Mouse (Mus musculus): ENCODE measurements around the gene Fdx1. TPM values are rescaled to one million over a fixed set of nuclear protein-coding genes. Genes with fewer than 3 reads are reported as not detected.

Gene Fdx1
- polyA plus RNA-seq, 1 experiment, result 22.0 TPM

DNA sequence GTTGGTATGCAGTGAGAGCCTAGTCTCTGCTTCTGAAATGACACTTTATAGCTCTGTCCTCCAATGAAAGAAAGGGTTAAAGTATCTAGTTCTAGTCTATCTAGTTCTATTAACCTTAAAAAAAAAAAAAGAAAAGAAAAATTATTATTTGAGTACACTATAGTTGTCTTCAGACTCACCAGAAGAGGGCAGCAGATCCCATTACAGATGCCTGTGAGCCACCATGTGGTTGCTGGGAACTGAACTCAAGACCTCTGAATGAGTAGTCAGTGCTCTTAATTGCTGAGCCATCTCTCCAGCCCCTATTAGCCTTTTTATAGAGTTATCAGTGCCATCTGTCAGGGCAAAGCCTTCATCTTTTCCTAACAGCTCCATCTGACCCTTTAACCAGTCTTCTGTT lies 3.0 kb upstream of the Fdx1 start:
- no peak overlapping the region for H3K27ac ChIP-seq (ENCODE audit: insufficient read depth, low read length)
- no peak overlapping the region for H3K4me3 ChIP-seq (ENCODE audit: insufficient read depth, low read length)
- H3K4me1 ChIP-seq (ENCODE audit: control insufficient read depth, insufficient read depth, low read length), result 0 out of 2 replicates have a peak, but pooled peaks cover 6% of the 10 kb centered on the region
- TF ChIP-seq CTCF (IDR thresholded peaks at IDR 0.05; ENCODE audit: borderline replicate concordance, insufficient read depth, low read length) (no peak), POLR2A (IDR thresholded peaks at IDR 0.05; ENCODE audit: low read depth, low read length) (no peak)

DNA sequence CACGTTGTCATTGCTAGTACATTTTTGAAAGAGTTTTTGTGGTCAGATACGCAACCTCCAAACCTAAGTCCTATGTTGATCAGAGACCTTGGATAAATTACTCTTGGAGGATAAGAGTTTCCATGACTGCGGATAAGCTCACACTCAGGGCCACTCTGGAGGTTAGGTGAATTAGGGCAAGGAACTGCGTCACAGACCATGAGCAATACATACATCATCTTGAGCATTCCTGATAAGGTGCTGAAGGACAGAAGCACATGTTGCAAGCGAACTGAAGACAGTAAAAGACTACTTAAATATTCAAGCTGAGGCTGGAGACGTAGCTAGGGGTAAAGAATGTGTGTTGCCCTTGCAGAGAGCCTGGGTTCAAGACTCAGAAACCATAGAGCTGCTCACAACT lies 754 bp upstream of the Fdx1 start:
- Histone ChIP-seq H3K27ac (ENCODE audit: insufficient read depth, low read length) (no peak overlapping the region), H3K4me1 (ENCODE audit: control insufficient read depth, insufficient read depth, low read length) (0 out of 2 replicates have a peak, but pooled peaks cover 6% of the 10 kb centered on the region), H3K4me3 (ENCODE audit: insufficient read depth, low read length) (no peak overlapping the region)
- TF ChIP-seq POLR2A (IDR thresholded peaks at IDR 0.05; ENCODE audit: low read depth, low read length) (no peak), CTCF (IDR thresholded peaks at IDR 0.05; ENCODE audit: borderline replicate concordance, insufficient read depth, low read length) (no peak)

DNA sequence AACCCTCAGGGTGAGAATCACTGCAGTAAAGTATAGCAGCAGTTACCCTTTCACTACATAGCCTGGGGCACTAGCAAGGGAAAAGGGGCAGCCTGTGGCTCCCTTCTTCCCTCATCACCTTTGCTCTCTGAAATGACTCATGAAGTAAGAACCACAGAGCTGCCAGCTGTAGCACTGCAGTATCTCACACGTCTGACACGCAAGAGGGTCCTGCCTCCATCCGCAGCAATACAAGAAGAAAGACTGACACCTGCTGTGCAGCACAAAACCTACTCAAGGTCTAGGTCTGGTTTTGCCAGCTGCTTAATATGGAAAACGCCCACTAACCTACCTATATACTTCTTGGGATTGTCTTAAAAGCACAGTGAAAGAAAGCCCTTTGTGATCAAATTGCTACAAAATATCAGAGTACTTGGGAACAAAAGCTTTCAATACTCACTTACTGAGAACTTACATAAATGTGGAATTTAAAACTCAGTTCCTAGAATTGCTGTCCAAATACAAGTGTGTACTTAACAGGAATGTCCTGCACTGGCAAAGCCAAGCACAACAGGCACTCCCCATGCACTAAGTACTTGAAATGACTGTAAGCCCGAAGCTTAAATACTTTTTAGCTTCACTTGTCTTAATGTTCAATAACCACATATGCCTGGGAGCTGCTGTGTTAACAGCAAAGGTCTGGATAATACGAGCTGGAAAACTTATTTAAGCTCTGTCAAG lies 2.0 kb downstream of the Fdx1 start:
- TF ChIP-seq CTCF (IDR thresholded peaks at IDR 0.05; ENCODE audit: borderline replicate concordance, insufficient read depth, low read length) (no peak), POLR2A (IDR thresholded peaks at IDR 0.05; ENCODE audit: low read depth, low read length) (no peak)
- peaks cover 6% of the 10 kb centered on the region; the same call in 1 of the 2 replicates for H3K4me1 ChIP-seq (ENCODE audit: control insufficient read depth, insufficient read depth, low read length)
- H3K27ac ChIP-seq (ENCODE audit: insufficient read depth, low read length), result no peak overlapping the region
- H3K4me3 ChIP-seq (ENCODE audit: insufficient read depth, low read length), result no peak overlapping the region

DNA sequence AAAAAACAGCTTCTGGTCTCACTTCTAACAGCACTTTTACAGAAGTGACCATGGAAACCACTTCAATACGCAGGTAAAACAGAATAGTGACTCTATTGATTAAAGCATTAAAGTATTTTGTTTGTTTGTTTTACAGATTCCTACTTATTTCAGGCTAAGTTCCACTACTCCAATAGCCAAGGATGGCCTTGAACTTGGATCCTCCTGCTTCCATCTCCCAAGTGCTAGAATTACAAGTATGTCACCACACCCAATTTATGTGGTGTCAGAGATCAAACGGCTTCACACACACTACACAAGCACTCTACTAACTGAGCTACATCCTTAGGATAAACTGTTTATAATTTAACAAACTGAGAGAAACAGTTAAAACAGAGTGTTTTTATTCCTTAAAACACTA lies 3.0 kb downstream of the Fdx1 start:
- peaks cover 6% of the 10 kb centered on the region; the same call in 1 of the 2 replicates for H3K4me1 ChIP-seq (ENCODE audit: control insufficient read depth, insufficient read depth, low read length)
- TF ChIP-seq CTCF (IDR thresholded peaks at IDR 0.05; ENCODE audit: borderline replicate concordance, insufficient read depth, low read length), result no peak
- TF ChIP-seq POLR2A (IDR thresholded peaks at IDR 0.05; ENCODE audit: low read depth, low read length), result no peak
- H3K4me3 ChIP-seq (ENCODE audit: insufficient read depth, low read length), result no peak overlapping the region
- no peak overlapping the region for H3K27ac ChIP-seq (ENCODE audit: insufficient read depth, low read length)

DNA sequence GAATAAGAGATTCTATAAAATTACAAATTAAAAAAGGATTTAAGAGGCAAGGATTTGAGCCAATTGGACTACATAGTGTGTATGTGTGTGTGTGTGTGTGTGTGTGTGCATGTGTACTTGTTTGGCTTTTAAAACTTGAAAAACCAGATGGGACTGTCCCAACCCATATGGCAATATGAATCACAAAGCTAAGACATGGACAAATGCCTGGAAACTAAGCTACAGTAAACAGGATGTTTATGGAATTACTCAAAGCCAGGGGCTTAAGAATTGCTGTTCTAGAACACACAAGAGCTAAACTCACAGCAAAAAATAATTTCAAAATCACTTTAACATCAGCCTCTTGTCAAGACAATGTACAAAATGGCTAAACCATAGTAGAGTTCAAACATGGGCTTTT lies 4.4 kb downstream of the Fdx1 start:
- no peak for TF ChIP-seq POLR2A (IDR thresholded peaks at IDR 0.05; ENCODE audit: low read depth, low read length)
- TF ChIP-seq CTCF (IDR thresholded peaks at IDR 0.05; ENCODE audit: borderline replicate concordance, insufficient read depth, low read length), result no peak
- Histone ChIP-seq H3K4me1 (ENCODE audit: control insufficient read depth, insufficient read depth, low read length) (peaks cover 3% of the 10 kb centered on the region; the same call in 1 of the 2 replicates), H3K4me3 (ENCODE audit: insufficient read depth, low read length) (no peak overlapping the region), H3K27ac (ENCODE audit: insufficient read depth, low read length) (no peak overlapping the region)

DNA sequence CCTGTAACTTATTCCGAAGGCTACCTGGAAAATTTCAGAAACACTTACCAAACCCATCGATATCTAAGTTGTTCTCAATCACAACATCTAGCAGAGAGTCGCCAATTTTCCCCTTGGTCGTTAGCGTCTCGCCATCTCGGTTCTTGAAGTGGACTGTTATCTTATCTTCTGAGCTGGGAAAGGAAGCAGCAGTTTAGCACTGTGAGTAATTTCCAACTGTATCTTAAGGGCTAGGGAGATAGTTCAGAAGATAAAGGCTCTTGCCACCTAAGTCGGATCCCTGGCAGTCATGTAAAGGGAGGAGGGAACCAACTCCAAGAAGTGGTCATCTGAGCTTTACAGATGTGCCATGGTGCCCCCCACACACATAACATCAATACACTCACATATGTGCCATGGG lies 6.3 kb downstream of the Fdx1 start:
- H3K27ac ChIP-seq (ENCODE audit: insufficient read depth, low read length), result no peak overlapping the region
- peaks cover under 1% of the 10 kb centered on the region for H3K4me1 ChIP-seq (ENCODE audit: control insufficient read depth, insufficient read depth, low read length)
- no peak overlapping the region for H3K4me3 ChIP-seq (ENCODE audit: insufficient read depth, low read length)
- TF ChIP-seq POLR2A (IDR thresholded peaks at IDR 0.05; ENCODE audit: low read depth, low read length) (no peak), CTCF (IDR thresholded peaks at IDR 0.05; ENCODE audit: borderline replicate concordance, insufficient read depth, low read length) (no peak)

DNA sequence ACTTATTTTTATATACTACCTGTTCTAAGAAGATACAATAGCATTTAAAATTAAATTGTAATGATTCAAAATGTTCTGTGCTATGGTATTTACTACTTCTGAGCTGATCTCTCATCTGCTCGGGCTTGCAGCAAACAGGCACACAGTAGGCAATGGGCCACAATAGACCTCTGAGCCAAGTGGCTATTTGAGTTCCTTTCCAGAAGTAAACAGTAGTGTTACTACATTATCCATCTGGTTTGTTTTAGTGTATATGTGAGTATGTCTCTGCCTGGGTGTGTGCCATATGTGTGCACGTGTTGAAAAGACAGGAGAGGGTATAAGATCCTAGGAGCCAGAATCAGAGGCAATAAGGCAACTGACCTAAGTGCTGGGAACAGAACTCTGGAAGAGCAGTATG lies 6.9 kb downstream of the Fdx1 start:
- no peak overlapping the region for H3K27ac ChIP-seq (ENCODE audit: insufficient read depth, low read length)
- no peaks in the 10 kb centered on the region; the same call in none of the 2 replicates for H3K4me1 ChIP-seq (ENCODE audit: control insufficient read depth, insufficient read depth, low read length)
- H3K4me3 ChIP-seq (ENCODE audit: insufficient read depth, low read length), result no peak overlapping the region
- TF ChIP-seq CTCF (IDR thresholded peaks at IDR 0.05; ENCODE audit: borderline replicate concordance, insufficient read depth, low read length) (no peak), POLR2A (IDR thresholded peaks at IDR 0.05; ENCODE audit: low read depth, low read length) (no peak)

DNA sequence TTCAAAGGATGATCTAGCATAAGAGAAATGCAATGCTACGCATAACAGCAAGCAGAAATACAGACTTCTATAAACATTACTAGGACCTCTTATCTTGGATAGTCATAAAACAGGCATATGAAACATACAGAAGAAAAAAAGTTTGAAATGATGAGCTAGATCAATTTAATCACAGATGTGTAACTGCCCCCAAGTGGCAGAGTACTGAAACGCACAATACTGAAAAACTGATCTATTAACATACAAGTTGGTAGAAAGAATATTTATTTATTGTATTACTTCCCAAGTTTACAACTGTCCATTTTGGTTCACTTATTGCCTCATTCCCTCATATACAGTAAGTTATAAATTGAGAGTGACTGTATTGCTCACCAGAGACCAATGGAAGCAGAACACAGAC lies 12.0 kb downstream of the Fdx1 start:
- no peak overlapping the region for H3K27ac ChIP-seq (ENCODE audit: insufficient read depth, low read length)
- no peak overlapping the region for H3K4me3 ChIP-seq (ENCODE audit: insufficient read depth, low read length)
- TF ChIP-seq CTCF (IDR thresholded peaks at IDR 0.05; ENCODE audit: borderline replicate concordance, insufficient read depth, low read length), result no peak
- no peak for TF ChIP-seq POLR2A (IDR thresholded peaks at IDR 0.05; ENCODE audit: low read depth, low read length)
- no peaks in the 10 kb centered on the region; the same call in 1 of the 2 replicates for H3K4me1 ChIP-seq (ENCODE audit: control insufficient read depth, insufficient read depth, low read length)

DNA sequence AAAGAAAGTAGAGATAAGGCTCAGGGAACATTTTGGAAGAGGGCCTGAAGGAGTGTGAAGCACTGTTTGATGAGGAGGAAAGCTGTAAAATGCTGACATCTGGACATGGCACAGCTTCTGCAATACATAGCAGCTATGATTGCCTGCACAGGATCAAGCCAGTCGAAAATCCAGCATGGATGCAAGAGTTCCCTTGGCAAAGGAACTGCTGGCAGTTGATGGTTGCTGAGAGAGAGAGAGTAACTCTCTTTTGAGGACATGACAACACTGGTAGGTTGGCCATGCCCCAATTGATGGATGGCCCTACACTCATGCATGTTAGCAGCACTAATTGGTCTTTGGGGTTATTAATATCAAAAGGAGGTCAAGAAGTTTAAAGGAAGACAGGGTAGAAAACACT lies 12.7 kb downstream of the Fdx1 start:
- TF ChIP-seq CTCF (IDR thresholded peaks at IDR 0.05; ENCODE audit: borderline replicate concordance, insufficient read depth, low read length) (no peak), POLR2A (IDR thresholded peaks at IDR 0.05; ENCODE audit: low read depth, low read length) (no peak)
- no peak overlapping the region for H3K27ac ChIP-seq (ENCODE audit: insufficient read depth, low read length)
- no peak overlapping the region for H3K4me3 ChIP-seq (ENCODE audit: insufficient read depth, low read length)
- H3K4me1 ChIP-seq (ENCODE audit: control insufficient read depth, insufficient read depth, low read length), result no peaks in the 10 kb centered on the region; the same call in 1 of the 2 replicates

DNA sequence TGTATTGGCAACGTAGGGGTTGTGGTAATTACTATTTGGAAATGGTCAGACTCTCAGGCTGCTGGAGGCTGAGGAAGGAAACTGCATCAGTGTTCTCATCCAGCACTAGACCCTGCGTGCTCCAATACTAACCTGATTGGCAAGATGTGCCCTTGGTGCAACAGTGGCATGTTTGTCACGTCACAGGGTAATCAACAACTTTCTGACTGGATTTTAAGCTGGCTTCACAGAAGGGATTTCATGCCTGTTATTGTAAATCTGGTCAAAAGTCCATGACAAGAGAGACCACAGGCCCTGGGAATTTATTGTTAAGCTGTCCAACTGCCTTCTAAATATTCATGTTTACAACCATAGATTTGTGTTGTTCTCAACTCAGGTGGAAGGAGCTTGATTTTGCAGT lies 13.1 kb downstream of the Fdx1 start:
- Histone ChIP-seq H3K4me3 (ENCODE audit: insufficient read depth, low read length) (no peak overlapping the region), H3K4me1 (ENCODE audit: control insufficient read depth, insufficient read depth, low read length) (no peaks in the 10 kb centered on the region; the same call in 1 of the 2 replicates), H3K27ac (ENCODE audit: insufficient read depth, low read length) (no peak overlapping the region)
- TF ChIP-seq POLR2A (IDR thresholded peaks at IDR 0.05; ENCODE audit: low read depth, low read length), result no peak
- TF ChIP-seq CTCF (IDR thresholded peaks at IDR 0.05; ENCODE audit: borderline replicate concordance, insufficient read depth, low read length), result no peak
